Mouse (Mus musculus) layer of hippocampus, adult 2 months (tissue): ENCODE measurements around the gene Mrps9. TPM values are rescaled to one million over a fixed set of nuclear protein-coding genes. Genes with fewer than 3 reads are reported as not detected.
"Not testable (repeated sequence)": the region's sequence is repeated elsewhere in the genome, so short reads cannot be mapped to it uniquely, and the experiment has no call there.

Source experiments
- DNase-seq, 2 experiments: peaks; one replicate each; pipeline ENCODE4 v3.0.0; 2022; ENCODE audit warnings: low spot score in 2 of 2
- H3K27ac ChIP-seq: fragments of 200-600 bp; 2 replicates; pipeline ENCODE4 v1.8.1; 2022
- H3K4me3 ChIP-seq: fragments of 200-600 bp; 2 replicates; pipeline ENCODE4 v1.8.1; 2022; ENCODE audit warnings: mild to moderate bottlenecking
- CTCF ChIP-seq: fragments of 200-600 bp; conservative IDR thresholded peaks from 2 replicates; pipeline ENCODE4 v1.8.1; 2022; ENCODE audit warnings: antibody characterized with exemption, mild to moderate bottlenecking, moderate library complexity
- total RNA-seq, 2 experiments: library from RNA; stranded (reverse); gene quantifications; 2 replicates each; pipeline ENCODE4 v1.2.3; 2021

Mrps9 gene
- total RNA-seq, 2 experiments from 2014 or later, result 46.5 to 51.4 TPM

DNA sequence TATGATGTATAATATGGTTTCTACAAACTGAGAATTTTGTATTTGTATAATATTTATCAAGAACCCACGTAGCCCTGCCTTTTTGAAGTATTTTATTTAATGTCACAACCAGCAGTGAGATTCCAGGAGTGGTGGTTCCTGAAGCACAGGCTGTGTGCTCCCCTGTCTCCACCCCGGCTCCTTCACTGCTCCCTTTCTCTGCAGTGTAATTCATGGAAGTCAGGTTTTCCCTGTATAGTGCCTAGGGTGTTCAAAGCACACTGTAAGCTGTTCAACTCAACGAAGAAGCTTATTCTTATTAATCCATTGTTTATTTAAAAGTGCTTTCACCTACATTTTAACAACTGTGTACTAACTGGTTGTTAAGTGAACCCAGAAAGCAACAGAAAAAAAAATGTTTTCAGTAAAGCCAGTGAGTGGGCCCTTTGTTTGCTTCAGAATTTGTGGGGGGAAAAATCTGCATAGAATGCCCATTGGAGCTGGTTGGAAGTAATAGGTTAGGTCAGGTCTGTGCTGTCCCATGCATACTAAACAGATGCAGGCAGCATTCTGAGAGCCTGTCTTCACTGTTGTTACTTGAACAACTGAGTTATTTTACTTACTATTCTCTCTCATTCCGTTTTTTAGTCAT lies 25.5 kb downstream of the Mrps9 start:
- Histone ChIP-seq H3K27ac (0 out of 2 replicates have a peak overlapping the region, but pooled peaks have one; percentile 6), H3K4me3 (no peak overlapping the region; the same call in 1 of the 2 replicates)
- DNase-seq, result no peak
- TF ChIP-seq CTCF, result no peak

GRCm38 (mm10) chr1:42877264-42877663 lies 26.2 kb downstream of the Mrps9 start:
- Histone ChIP-seq H3K4me3 (no peak overlapping the region; the same call in 1 of the 2 replicates), H3K27ac (0 out of 2 replicates have a peak overlapping the region, but pooled peaks have one; percentile 6)
- TF ChIP-seq CTCF, result no peak
- DNase-seq, result no peak

DNA sequence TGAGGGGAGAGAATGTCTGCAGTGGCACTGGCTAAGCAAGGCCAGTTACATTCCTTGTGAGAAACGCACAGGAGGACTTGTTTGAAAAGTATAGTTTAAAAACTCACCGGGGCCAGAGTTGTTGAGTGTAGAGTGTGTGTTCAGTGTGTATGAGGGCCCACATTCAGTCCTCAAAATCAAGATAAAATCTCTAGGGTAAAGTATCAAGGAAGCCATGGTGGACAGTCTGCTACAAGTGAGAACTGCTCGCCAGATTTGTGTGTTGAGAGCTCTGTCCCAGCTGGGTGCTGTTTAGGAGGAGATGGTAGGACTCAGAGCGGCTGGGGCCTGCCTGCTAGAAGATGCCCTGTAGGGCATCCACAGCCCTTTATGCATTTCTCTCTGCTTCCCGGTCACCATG lies 27.8 kb downstream of the Mrps9 start:
- TF ChIP-seq CTCF, result no peak
- no peak for DNase-seq
- Histone ChIP-seq H3K4me3 (no peak overlapping the region), H3K27ac (no peak overlapping the region)

DNA sequence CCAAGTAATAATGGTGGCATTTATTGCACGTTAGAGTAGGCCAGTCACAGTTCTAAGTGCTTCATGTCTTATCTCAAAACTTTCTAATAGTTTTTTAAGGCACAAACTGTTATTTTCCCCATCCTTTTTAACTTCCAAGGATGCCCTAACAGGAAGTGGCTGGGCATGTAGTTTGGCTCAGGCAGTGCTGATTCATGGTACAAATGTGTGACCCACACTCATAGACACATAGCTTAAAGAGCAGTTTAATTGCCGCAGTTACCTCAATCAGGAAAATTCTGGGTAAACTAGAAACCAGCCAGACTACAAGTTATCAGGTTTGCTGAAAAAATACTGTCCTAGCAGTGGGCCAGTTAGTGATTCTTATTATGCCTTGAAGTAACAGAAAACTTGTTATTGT lies 31.2 kb downstream of the Mrps9 start:
- no peak for DNase-seq
- TF ChIP-seq CTCF, result no peak

DNA sequence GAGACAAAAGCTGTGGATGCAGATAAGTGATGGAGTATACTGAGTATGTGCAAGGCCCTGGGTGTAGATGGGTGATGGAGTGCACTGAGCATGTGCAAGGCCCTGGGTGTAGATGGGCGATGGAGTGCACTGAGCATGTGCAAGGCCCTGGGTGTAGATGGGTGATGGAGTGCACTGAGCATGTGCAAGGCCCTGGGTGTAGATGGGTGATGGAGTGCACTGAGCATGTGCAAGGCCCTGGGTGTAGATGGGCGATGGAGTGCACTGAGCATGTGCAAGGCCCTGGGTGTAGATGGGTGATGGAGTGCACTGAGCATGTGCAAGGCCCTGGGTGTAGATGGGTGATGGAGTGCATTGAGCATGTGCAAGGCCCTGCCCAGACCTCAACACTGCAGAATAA lies 32.4 kb downstream of the Mrps9 start:
- not testable (repeated sequence) for DNase-seq, H3K27ac ChIP-seq, H3K4me3 ChIP-seq

More for the DNA sequence above, 31.2 kb downstream of the Mrps9 start:
- H3K4me3 ChIP-seq, result no peak overlapping the region
- no peak overlapping the region for H3K27ac ChIP-seq

GRCm38 (mm10) chr1:42887835-42888234 lies 36.8 kb downstream of the Mrps9 start:
- Histone ChIP-seq H3K27ac (no peak overlapping the region), H3K4me3 (no peak overlapping the region)
- DNase-seq, result no peak
- TF ChIP-seq CTCF, result no peak

GRCm38 (mm10) chr1:42888541-42889349 lies 37.7 kb downstream of the Mrps9 start:
- Histone ChIP-seq H3K27ac (no peak overlapping the region), H3K4me3 (no peak overlapping the region)
- no peak for TF ChIP-seq CTCF
- no peak for DNase-seq

DNA sequence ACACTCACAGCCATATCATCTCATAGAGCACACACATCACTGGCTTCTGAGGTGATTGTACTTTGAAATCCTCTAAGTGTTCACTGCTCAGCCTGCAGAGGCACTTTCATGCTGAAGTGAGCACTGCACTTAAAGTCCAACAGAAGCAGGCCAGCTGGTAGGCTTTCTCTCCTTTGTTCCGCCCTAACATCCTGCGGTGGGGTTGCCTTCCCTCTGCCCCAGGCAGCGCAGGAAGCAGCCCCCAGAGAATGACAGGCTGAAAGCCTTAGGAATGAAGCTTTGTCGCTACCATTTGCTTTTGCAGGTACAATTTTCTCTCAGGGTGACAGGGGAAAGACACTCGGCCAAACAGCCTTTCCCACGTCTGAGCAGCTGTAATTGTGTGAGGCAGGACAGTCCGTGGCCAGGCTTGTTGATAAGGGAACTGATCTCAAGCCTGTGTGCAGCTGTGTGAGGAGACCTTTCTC lies 38.4 kb downstream of the Mrps9 start:
- TF ChIP-seq CTCF, result no peak
- no peak for DNase-seq
- Histone ChIP-seq H3K4me3 (no peak overlapping the region), H3K27ac (no peak overlapping the region)

DNA sequence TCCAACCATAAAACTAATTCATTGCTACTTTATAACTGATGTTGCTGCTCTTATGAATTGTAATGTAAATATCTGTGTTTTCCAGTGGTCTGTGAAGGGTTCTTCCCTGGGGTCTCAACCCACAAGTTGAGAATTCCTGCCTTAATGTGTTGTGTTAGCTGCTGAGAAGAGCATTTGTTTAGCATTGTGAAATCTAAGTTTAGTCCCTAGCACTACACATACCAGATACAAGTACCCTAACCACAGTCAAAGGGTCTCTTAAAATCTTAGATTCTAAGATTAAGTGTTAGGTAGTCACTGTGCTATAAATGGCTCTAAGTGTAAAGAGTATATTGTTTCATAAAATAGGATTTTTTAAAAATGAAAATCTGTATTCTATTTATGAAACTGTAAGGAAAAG lies 43.7 kb downstream of the Mrps9 start:
- Histone ChIP-seq H3K4me3 (no peak overlapping the region), H3K27ac (no peak overlapping the region)
- no peak for TF ChIP-seq CTCF
- no peak for DNase-seq

DNA sequence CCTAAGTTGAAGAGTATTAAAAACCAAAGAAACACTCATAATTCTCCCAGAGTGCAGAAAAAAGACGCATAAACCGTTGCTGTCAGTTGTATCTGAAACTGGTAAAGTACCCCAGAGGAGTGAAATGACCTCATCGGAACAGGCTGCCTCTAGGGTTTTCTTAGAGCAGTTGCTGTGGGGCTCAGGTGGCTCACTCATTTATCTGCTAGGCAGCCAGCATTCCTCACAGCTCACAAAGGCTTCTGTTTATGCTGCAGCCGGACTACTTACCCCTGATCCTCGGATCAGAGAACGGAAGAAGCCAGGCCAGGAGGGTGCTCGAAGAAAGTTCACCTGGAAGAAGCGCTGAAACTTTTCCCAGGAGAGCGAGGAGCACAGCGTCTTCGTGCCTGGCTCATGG lies 54.1 kb downstream of the Mrps9 start:
- H3K4me3 ChIP-seq, result no peak overlapping the region
- no peak for TF ChIP-seq CTCF
- DNase-seq, result no peak
- no peak overlapping the region for H3K27ac ChIP-seq

DNA sequence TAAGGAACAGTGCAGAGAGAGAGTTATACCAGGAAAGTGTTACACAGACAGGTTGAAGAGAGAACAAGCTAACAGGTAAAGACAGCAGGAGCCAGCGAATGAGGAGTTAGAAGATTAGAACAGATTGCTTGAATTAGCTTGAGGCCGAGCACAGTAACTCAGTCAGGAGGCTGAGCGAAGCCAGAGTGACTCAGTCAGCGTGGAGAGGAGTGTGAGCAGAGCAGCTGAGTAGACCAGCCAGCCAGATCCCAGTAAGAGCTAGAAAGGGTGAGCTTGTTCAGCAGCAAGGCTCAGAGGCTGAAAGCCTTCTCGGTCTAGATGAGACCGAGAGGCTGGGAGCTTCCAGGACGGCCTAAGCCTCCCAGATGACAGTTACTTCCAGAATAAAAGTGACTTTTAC lies 55.7 kb downstream of the Mrps9 start:
- H3K4me3 ChIP-seq, result no peak overlapping the region
- peak; percentile 24 to 66 for DNase-seq
- no peak for TF ChIP-seq CTCF
- H3K27ac ChIP-seq, result no peak overlapping the region; the same call in 1 of the 2 replicates

GRCm38 (mm10) chr1:42907153-42907552 lies 56.1 kb downstream of the Mrps9 start:
- Histone ChIP-seq H3K4me3 (no peak overlapping the region), H3K27ac (no peak overlapping the region; the same call in 1 of the 2 replicates)
- TF ChIP-seq CTCF, result no peak
- no peak for DNase-seq

DNA sequence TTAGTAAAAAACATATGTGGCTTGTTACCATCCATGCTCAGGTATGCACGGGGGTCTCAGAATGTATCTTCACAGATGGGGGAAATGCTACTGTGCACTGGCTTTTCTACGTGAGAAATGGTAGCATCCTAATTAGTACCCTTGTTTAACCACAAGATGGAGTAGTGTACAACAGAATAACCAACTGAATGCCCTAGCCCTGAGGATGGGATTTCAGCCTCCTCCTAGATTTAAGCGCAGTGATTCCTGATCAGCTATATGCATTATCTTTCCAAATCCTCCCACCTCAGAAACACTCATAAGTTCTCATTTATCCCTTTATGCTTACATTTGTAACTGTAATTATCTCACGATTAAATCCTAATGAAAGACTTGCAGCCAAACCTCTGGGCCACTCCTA lies 64.0 kb downstream of the Mrps9 start:
- peak; percentile 89 for TF ChIP-seq CTCF
- Histone ChIP-seq H3K27ac (no peak overlapping the region), H3K4me3 (no peak overlapping the region)
- DNase-seq, result peak; percentile 23 to 29
